Mouse (Mus musculus): ENCODE measurements around the gene Ten1. TPM values are rescaled to one million over a fixed set of nuclear protein-coding genes. Genes with fewer than 3 reads are reported as not detected.
A peak's percentile ranks its signal among the peaks of the same experiment; 100 is the strongest.

Gene Ten1
- total RNA-seq, 1 experiment: 19.1 TPM

DNA sequence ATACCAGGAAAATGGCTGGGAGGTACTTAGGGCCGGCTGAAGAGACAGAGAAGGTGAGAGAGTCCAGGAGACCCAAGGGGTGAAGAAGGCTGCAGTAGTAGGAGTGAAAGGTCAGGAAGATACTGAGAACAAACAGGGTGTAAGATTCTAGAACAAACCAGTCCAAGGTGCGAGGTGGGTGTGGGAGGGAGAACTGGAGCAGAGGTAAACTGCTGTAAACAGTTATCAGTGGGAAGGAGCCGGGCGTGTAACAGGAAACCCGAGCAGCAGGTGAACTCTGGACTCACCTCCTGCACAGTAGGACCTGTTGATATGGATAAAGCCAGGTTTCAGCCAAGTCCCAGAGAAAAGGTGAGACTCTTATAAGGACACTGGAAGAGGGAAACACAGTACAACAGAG is 12.0 kb downstream of the Ten1 start:
- Histone ChIP-seq H3K36me3 (ENCODE audit: control insufficient read depth, insufficient read depth, low read length, poor library complexity, severe bottlenecking) (no peaks in the 10 kb centered on the region; the same call in 1 of the 2 replicates), H3K27ac (ENCODE audit: insufficient read depth, low read depth, low read length, poor library complexity, severe bottlenecking) (no peak overlapping the region), H3K4me1 (ENCODE audit: control insufficient read depth in 2 of 2, insufficient read depth in 2 of 2, low read length in 2 of 2, poor library complexity in 1 of 2) (peaks cover 0 to 10% of the 10 kb centered on the region in 2 experiments; a peak in 1 of 4 replicates), H3K9me3 (ENCODE audit: control insufficient read depth, insufficient read depth, low read depth, low read length) (no peaks in the 10 kb centered on the region), H3K4me3 (ENCODE audit: insufficient read depth in 1 of 2, low read depth in 1 of 2, low read length in 2 of 2, poor library complexity in 1 of 2, severe bottlenecking in 1 of 2) (no peak overlapping the region), H3K9ac (ENCODE audit: insufficient read depth, low read depth, low read length, poor library complexity, severe bottlenecking) (no peak overlapping the region)
- in situ Hi-C loops (cut with MboI; ENCODE audit: low sequenced_read_pairs in 2 of 2, unreplicated experiment in 2 of 2): no loop called here
- DNase-seq (ENCODE audit: low read depth, low spot score): no peak
- TF ChIP-seq CHD2 (IDR thresholded peaks at IDR 0.05; ENCODE audit: low read depth, low read length) (no peak), MAFK (IDR thresholded peaks at IDR 0.05; ENCODE audit: insufficient read depth, low read depth, low read length) (no peak), HCFC1 (IDR thresholded peaks at IDR 0.05; ENCODE audit: borderline replicate concordance, insufficient read depth, low read length) (no peak), ZC3H11A (IDR thresholded peaks at IDR 0.05; ENCODE audit: borderline replicate concordance, low read depth, low read length) (no peak), ZNF384 (IDR thresholded peaks at IDR 0.05; ENCODE audit: low read depth, low read length) (no peak)

DNA sequence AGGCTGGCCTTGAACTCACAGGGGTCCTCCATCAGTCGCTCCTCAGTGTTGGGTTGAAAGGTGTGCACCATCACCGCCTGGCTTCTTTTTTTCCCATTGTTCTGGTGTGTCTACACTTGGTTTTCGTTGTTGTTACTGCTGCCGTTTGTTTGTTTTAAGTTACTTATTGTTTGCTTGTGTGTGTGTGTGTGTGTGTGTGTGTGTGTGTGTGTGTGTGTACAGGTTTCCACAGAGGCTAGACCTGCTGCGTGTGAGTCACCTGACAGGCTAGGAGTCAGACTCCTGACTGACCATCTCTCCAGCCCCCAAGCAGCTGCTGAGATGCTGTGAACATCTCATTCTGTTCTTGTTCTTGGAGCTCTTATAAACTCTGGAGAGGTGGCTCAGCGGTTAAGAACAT is 14.2 kb downstream of the Ten1 start:
- TF ChIP-seq MAFK (IDR thresholded peaks at IDR 0.05; ENCODE audit: insufficient read depth, low read depth, low read length): no peak
- TF ChIP-seq CHD2 (IDR thresholded peaks at IDR 0.05; ENCODE audit: low read depth, low read length): no peak
- no peak for TF ChIP-seq ZC3H11A (IDR thresholded peaks at IDR 0.05; ENCODE audit: borderline replicate concordance, low read depth, low read length)
- no peak for TF ChIP-seq ZNF384 (IDR thresholded peaks at IDR 0.05; ENCODE audit: low read depth, low read length)
- TF ChIP-seq HCFC1 (IDR thresholded peaks at IDR 0.05; ENCODE audit: borderline replicate concordance, insufficient read depth, low read length): no peak
- peaks cover 0 to 10% of the 10 kb centered on the region in 2 experiments; a peak in 1 of 4 replicates for H3K4me1 ChIP-seq (ENCODE audit: control insufficient read depth in 2 of 2, insufficient read depth in 2 of 2, low read length in 2 of 2, poor library complexity in 1 of 2)

DNA sequence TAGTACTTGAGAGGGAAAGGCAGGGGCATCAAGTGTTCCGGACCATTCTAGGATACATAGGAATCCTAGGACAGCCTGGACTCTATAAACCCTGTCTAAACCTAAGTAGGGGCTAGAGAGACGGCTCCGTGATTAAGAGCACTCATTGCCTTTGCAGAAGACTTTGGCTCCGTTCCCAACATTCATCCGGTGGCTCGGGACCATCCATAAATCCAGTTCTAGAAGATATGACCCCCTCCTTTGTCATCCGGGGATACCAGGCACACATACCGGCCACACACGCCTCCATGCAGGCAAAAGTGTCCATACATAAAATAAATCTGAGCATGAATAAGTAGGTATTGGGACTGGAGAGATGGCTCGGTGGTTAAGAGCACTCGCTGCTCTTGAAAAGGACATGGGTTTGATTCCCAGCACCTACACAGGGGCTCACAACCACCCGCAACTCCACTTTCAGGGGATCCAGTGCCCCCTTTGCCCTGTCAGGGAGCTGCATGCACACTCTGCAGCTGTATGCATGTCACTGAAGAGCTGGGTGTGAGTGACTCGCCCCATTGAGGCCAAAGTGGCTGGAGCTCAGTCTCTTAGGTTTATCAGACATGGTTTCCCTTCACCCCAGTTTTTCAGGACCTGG is 15.3 kb downstream of the Ten1 start:
- Histone ChIP-seq H3K9ac (ENCODE audit: insufficient read depth, low read depth, low read length, poor library complexity, severe bottlenecking) (no peak overlapping the region), H3K27ac (ENCODE audit: insufficient read depth, low read depth, low read length, poor library complexity, severe bottlenecking) (no peak overlapping the region), H3K36me3 (ENCODE audit: control insufficient read depth, insufficient read depth, low read length, poor library complexity, severe bottlenecking) (no peaks in the 10 kb centered on the region; the same call in 1 of the 2 replicates), H3K4me1 (ENCODE audit: control insufficient read depth in 2 of 2, insufficient read depth in 2 of 2, low read length in 2 of 2, poor library complexity in 1 of 2) (peaks cover 0 to 10% of the 10 kb centered on the region in 2 experiments; a peak in 1 of 4 replicates), H3K4me3 (ENCODE audit: insufficient read depth in 1 of 2, low read depth in 1 of 2, low read length in 2 of 2, poor library complexity in 1 of 2, severe bottlenecking in 1 of 2) (no peak overlapping the region), H3K9me3 (ENCODE audit: control insufficient read depth, insufficient read depth, low read depth, low read length) (no peaks in the 10 kb centered on the region)
- DNase-seq (ENCODE audit: low read depth, low spot score): no peak
- in situ Hi-C loops (cut with MboI; ENCODE audit: low sequenced_read_pairs in 2 of 2, unreplicated experiment in 2 of 2): no loop called here
- TF ChIP-seq ZC3H11A (IDR thresholded peaks at IDR 0.05; ENCODE audit: borderline replicate concordance, low read depth, low read length): no peak
- no peak for TF ChIP-seq CHD2 (IDR thresholded peaks at IDR 0.05; ENCODE audit: low read depth, low read length)
- no peak for TF ChIP-seq MAFK (IDR thresholded peaks at IDR 0.05; ENCODE audit: insufficient read depth, low read depth, low read length)
- TF ChIP-seq ZNF384 (IDR thresholded peaks at IDR 0.05; ENCODE audit: low read depth, low read length): no peak
- TF ChIP-seq HCFC1 (IDR thresholded peaks at IDR 0.05; ENCODE audit: borderline replicate concordance, insufficient read depth, low read length): no peak

More for the DNA sequence above, 14.2 kb downstream of the Ten1 start:
- Histone ChIP-seq H3K4me3 (ENCODE audit: insufficient read depth in 1 of 2, low read depth in 1 of 2, low read length in 2 of 2, poor library complexity in 1 of 2, severe bottlenecking in 1 of 2) (no peak overlapping the region), H3K9me3 (ENCODE audit: control insufficient read depth, insufficient read depth, low read depth, low read length) (no peaks in the 10 kb centered on the region), H3K27ac (ENCODE audit: insufficient read depth, low read depth, low read length, poor library complexity, severe bottlenecking) (no peak overlapping the region), H3K9ac (ENCODE audit: insufficient read depth, low read depth, low read length, poor library complexity, severe bottlenecking) (no peak overlapping the region), H3K36me3 (ENCODE audit: control insufficient read depth, insufficient read depth, low read length, poor library complexity, severe bottlenecking) (no peaks in the 10 kb centered on the region; the same call in 1 of the 2 replicates)
- in situ Hi-C loops (cut with MboI; ENCODE audit: low sequenced_read_pairs in 2 of 2, unreplicated experiment in 2 of 2): no loop called here
- DNase-seq (ENCODE audit: low read depth, low spot score): no peak

DNA sequence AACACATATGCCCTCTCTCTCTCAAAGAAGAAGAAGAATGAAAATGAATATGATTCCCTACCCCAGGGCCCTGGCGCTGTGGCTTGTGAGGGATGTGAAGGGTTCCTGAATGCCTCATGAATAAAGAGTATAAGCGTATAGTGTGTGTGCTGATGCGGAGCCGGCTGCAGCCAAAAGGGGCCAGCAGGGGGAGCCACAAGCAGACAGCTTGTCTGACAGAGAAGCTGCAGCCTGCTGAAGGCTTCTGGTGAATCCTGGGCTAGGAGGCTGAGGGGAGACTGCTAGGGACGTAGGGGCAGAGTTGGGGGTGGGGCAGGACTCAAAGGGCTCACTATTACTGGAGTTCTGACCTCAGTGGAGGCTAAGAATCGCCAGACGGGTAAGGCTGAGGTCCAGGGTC is 16.5 kb downstream of the Ten1 start:
- peak; percentile 29; the same call in 1 of the 2 replicates for TF ChIP-seq ZC3H11A (IDR thresholded peaks at IDR 0.05; ENCODE audit: borderline replicate concordance, low read depth, low read length)
- no peak for TF ChIP-seq HCFC1 (IDR thresholded peaks at IDR 0.05; ENCODE audit: borderline replicate concordance, insufficient read depth, low read length)
- TF ChIP-seq CHD2 (IDR thresholded peaks at IDR 0.05; ENCODE audit: low read depth, low read length): no peak
- peak; percentile 54 for DNase-seq (ENCODE audit: low read depth, low spot score)
- Histone ChIP-seq H3K4me1 (ENCODE audit: control insufficient read depth in 2 of 2, insufficient read depth in 2 of 2, low read length in 2 of 2, poor library complexity in 1 of 2) (peaks cover 0 to 13% of the 10 kb centered on the region in 2 experiments; a peak in 1 of 4 replicates), H3K27ac (ENCODE audit: insufficient read depth, low read depth, low read length, poor library complexity, severe bottlenecking) (no peak overlapping the region), H3K36me3 (ENCODE audit: control insufficient read depth, insufficient read depth, low read length, poor library complexity, severe bottlenecking) (no peaks in the 10 kb centered on the region; the same call in 1 of the 2 replicates), H3K9me3 (ENCODE audit: control insufficient read depth, insufficient read depth, low read depth, low read length) (no peaks in the 10 kb centered on the region), H3K4me3 (ENCODE audit: insufficient read depth in 1 of 2, low read depth in 1 of 2, low read length in 2 of 2, poor library complexity in 1 of 2, severe bottlenecking in 1 of 2) (no peak overlapping the region), H3K9ac (ENCODE audit: insufficient read depth, low read depth, low read length, poor library complexity, severe bottlenecking) (peak overlapping the region; percentile 50; the same call in 1 of the 2 replicates)
- in situ Hi-C loops (cut with MboI; ENCODE audit: low sequenced_read_pairs in 2 of 2, unreplicated experiment in 2 of 2): no loop called here

Data from ES-E14 (cell line).